Mouse (Mus musculus): ENCODE measurements at regions not wholly inside any gene's neighbourhood (a gene's known extent, or its start where the extent isn't known, plus 50 kb on each side); places are given as distances from the start of the nearest gene placed in this dataset.
"Not testable (repeated sequence)": the region's sequence is repeated elsewhere in the genome, so short reads cannot be mapped to it uniquely, and the experiment has no call there.

GRCm38 (mm10) chr13:97356923-97357807 is 116.3 kb downstream of the Enc1 start:
- Histone ChIP-seq H3K9ac (ENCODE audit: low read depth, low read length) (no peak overlapping the region), H3K36me3 (ENCODE audit: control insufficient read depth, insufficient read depth, low read length) (no peaks in the 10 kb centered on the region), H3K9me3 (ENCODE audit: control insufficient read depth, low read length) (no peaks in the 10 kb centered on the region), H3K4me1 (ENCODE audit: control insufficient read depth, insufficient read depth, low read length) (no peaks in the 10 kb centered on the region), H3K4me2 (ENCODE audit: low read depth, low read length) (no peak overlapping the region), H3K4me3 (ENCODE audit: low read depth, low read length) (no peak overlapping the region), H3K27me3 (replicated peaks; ENCODE audit: control insufficient read depth, insufficient read depth, low read length) (no peaks in the 10 kb centered on the region), H3K27ac (replicated peaks; ENCODE audit: low read depth, low read length) (no peak overlapping the region)
- DNase-seq (ENCODE audit: low spot score) (no peak), ATAC-seq (ENCODE audit: low read depth) (peak; percentile 12; the same call in 1 of the 2 replicates)
- WGBS = 48% methylated on average over 13 of the region's 13 CpGs

DNA sequence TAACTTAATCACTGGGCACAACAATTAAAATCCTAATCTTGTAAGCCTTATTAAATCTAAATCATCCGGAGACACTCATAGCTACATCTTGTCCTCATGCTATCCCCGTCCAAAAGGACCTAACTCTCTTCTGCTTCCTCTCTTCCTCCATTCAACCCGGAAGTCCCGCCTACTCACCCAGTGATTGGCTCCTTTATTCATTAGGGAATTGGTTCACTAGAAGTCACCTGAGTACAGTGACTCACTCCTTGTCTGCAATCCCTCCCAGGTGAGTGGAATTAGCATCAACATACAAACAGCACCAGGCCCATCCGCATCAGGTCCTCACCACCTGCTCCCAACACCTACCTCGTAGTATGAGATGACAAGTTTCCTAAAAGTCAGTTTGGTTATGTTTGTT is 114.5 kb downstream of the Enc1 start:
- H3K4me3 ChIP-seq (ENCODE audit: low read depth, low read length); H3K9ac ChIP-seq (ENCODE audit: low read depth, low read length); H3K27ac ChIP-seq (replicated peaks; ENCODE audit: low read depth, low read length); H3K9me3 ChIP-seq (ENCODE audit: control insufficient read depth, low read length); H3K4me1 ChIP-seq (ENCODE audit: control insufficient read depth, insufficient read depth, low read length); H3K27me3 ChIP-seq (replicated peaks; ENCODE audit: control insufficient read depth, insufficient read depth, low read length); H3K36me3 ChIP-seq (ENCODE audit: control insufficient read depth, insufficient read depth, low read length); DNase-seq (ENCODE audit: low spot score); H3K4me2 ChIP-seq (ENCODE audit: low read depth, low read length); ATAC-seq (ENCODE audit: low read depth): not testable (repeated sequence)
- 95% methylated on average over 6 of the region's 6 CpGs for WGBS

GRCm38 (mm10) chr13:97347696-97348095 is 106.8 kb downstream of the Enc1 start:
- no peaks in the 10 kb centered on the region for H3K4me1 ChIP-seq (ENCODE audit: control insufficient read depth, insufficient read depth, low read length)
- H3K4me2 ChIP-seq (ENCODE audit: low read depth, low read length) = no peak overlapping the region
- H3K4me3 ChIP-seq (ENCODE audit: low read depth, low read length) = no peak overlapping the region
- WGBS = 64% methylated on average over 7 of the region's 7 CpGs
- DNase-seq (ENCODE audit: low spot score) (peak; percentile 49), ATAC-seq (ENCODE audit: low read depth) (no peak)
- H3K36me3 ChIP-seq (ENCODE audit: control insufficient read depth, insufficient read depth, low read length) = no peaks in the 10 kb centered on the region
- H3K27ac ChIP-seq (replicated peaks; ENCODE audit: low read depth, low read length) = no peak overlapping the region
- no peak overlapping the region for H3K9ac ChIP-seq (ENCODE audit: low read depth, low read length)
- H3K9me3 ChIP-seq (ENCODE audit: control insufficient read depth, low read length) = 0 out of 2 replicates have a peak, but pooled peaks cover 5% of the 10 kb centered on the region
- H3K27me3 ChIP-seq (replicated peaks; ENCODE audit: control insufficient read depth, insufficient read depth, low read length) = no peaks in the 10 kb centered on the region

GRCm38 (mm10) chr13:97341218-97341889 is 100.4 kb downstream of the Enc1 start:
- Histone ChIP-seq H3K9ac (ENCODE audit: low read depth, low read length) (no peak overlapping the region), H3K27ac (replicated peaks; ENCODE audit: low read depth, low read length) (no peak overlapping the region), H3K9me3 (ENCODE audit: control insufficient read depth, low read length) (0 out of 2 replicates have a peak, but pooled peaks cover 5% of the 10 kb centered on the region), H3K36me3 (ENCODE audit: control insufficient read depth, insufficient read depth, low read length) (no peaks in the 10 kb centered on the region), H3K4me1 (ENCODE audit: control insufficient read depth, insufficient read depth, low read length) (peaks cover 4% of the 10 kb centered on the region; the same call in 1 of the 2 replicates), H3K4me2 (ENCODE audit: low read depth, low read length) (no peak overlapping the region), H3K27me3 (replicated peaks; ENCODE audit: control insufficient read depth, insufficient read depth, low read length) (no peaks in the 10 kb centered on the region; the same call in 1 of the 2 replicates), H3K4me3 (ENCODE audit: low read depth, low read length) (no peak overlapping the region)
- ATAC-seq (ENCODE audit: low read depth) (0 out of 2 replicates have a peak, but pooled peaks have one; percentile 30), DNase-seq (ENCODE audit: low spot score) (peak; percentile 56)
- WGBS = 48% methylated on average over 7 of the region's 7 CpGs

DNA sequence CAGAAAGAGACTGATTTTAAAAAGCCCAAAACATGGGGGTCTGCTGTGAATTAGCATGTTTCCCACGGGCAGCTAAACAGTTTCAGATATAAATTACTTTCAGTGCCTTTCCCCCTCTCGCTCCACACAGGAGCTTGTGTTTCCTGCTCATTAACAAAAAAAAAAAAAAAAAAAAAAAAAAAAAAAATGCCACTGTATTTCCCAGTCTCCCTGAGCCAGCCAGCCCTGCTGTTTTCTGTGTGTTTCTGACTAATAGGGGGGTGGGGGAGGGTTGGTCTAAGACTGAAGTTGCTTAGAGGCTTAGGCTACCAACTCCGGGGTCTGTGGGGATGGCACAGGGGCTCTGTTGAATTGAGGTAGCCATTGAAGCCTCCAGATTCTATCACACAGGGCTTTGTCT is 97.0 kb downstream of the Enc1 start:
- 3% methylated on average over 3 of the region's 3 CpGs for WGBS
- H3K36me3 ChIP-seq (ENCODE audit: control insufficient read depth, insufficient read depth, low read length) = no peaks in the 10 kb centered on the region
- no peak overlapping the region for H3K27ac ChIP-seq (replicated peaks; ENCODE audit: low read depth, low read length)
- ATAC-seq (ENCODE audit: low read depth) (0 out of 2 replicates have a peak, but pooled peaks have one; percentile 7), DNase-seq (ENCODE audit: low spot score) (peak; percentile 74)
- H3K4me3 ChIP-seq (ENCODE audit: low read depth, low read length) = no peak overlapping the region
- H3K27me3 ChIP-seq (replicated peaks; ENCODE audit: control insufficient read depth, insufficient read depth, low read length) = no peaks in the 10 kb centered on the region; the same call in 1 of the 2 replicates
- H3K9ac ChIP-seq (ENCODE audit: low read depth, low read length) = no peak overlapping the region
- H3K4me2 ChIP-seq (ENCODE audit: low read depth, low read length) = no peak overlapping the region
- H3K9me3 ChIP-seq (ENCODE audit: control insufficient read depth, low read length) = no peaks in the 10 kb centered on the region
- H3K4me1 ChIP-seq (ENCODE audit: control insufficient read depth, insufficient read depth, low read length) = peaks cover 4% of the 10 kb centered on the region; the same call in 1 of the 2 replicates

GRCm38 (mm10) chr13:97337296-97337731 is 96.4 kb downstream of the Enc1 start:
- Histone ChIP-seq H3K4me3 (ENCODE audit: low read depth, low read length) (no peak overlapping the region), H3K4me1 (ENCODE audit: control insufficient read depth, insufficient read depth, low read length) (peaks cover 4% of the 10 kb centered on the region; the same call in 1 of the 2 replicates), H3K4me2 (ENCODE audit: low read depth, low read length) (no peak overlapping the region), H3K36me3 (ENCODE audit: control insufficient read depth, insufficient read depth, low read length) (no peaks in the 10 kb centered on the region), H3K9ac (ENCODE audit: low read depth, low read length) (no peak overlapping the region), H3K27ac (replicated peaks; ENCODE audit: low read depth, low read length) (no peak overlapping the region), H3K27me3 (replicated peaks; ENCODE audit: control insufficient read depth, insufficient read depth, low read length) (no peaks in the 10 kb centered on the region; the same call in 1 of the 2 replicates), H3K9me3 (ENCODE audit: control insufficient read depth, low read length) (no peaks in the 10 kb centered on the region)
- ATAC-seq (ENCODE audit: low read depth) (no peak), DNase-seq (ENCODE audit: low spot score) (peak; percentile 52)
- WGBS = 40% methylated on average over 10 of the region's 10 CpGs

DNA sequence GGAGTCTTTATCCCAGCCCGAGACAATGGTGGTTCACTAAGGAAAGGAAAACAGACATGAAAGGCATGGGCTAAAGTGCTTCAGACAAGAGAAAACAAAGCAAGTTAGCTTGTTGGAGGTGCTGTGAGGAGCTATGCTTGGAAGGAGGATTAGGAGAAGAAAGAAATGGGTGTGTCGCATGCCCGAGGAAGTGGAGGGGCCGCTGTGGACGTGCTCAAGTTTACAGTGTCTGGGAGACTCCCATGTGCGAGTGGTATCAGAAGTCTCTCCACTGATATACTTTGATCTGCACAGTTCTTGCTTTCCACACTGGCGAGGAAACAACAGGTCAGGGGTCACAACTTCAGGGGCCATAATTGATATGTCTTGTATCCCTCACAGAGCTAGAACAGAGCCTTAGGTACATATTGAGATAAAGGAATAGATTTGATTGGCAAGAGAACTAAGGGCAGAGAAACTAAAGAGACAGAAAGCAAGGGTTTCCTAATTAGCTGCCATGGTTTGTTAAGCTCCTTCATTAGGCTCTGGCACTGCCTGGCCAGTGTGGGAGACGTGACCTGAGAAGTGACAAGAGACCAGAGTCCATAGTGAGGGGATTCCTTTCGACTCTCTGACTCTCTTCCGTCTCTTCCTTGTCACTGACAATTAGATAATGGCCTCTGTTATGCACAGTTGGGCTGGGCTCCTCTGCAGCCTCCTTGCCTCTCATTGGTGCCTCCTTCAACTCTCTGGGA is 93.1 kb downstream of the Enc1 start:
- Histone ChIP-seq H3K27me3 (replicated peaks; ENCODE audit: control insufficient read depth, insufficient read depth, low read length) (no peaks in the 10 kb centered on the region), H3K36me3 (ENCODE audit: control insufficient read depth, insufficient read depth, low read length) (no peaks in the 10 kb centered on the region), H3K4me3 (ENCODE audit: low read depth, low read length) (no peak overlapping the region), H3K9ac (ENCODE audit: low read depth, low read length) (no peak overlapping the region), H3K27ac (replicated peaks; ENCODE audit: low read depth, low read length) (no peak overlapping the region), H3K9me3 (ENCODE audit: control insufficient read depth, low read length) (no peaks in the 10 kb centered on the region), H3K4me1 (ENCODE audit: control insufficient read depth, insufficient read depth, low read length) (no peaks in the 10 kb centered on the region), H3K4me2 (ENCODE audit: low read depth, low read length) (no peak overlapping the region)
- peak; percentile 76; the same call in 1 of the 2 replicates for ATAC-seq (ENCODE audit: low read depth)
- peak; percentile 36 for DNase-seq (ENCODE audit: low spot score)
- 28% methylated on average over 10 of the region's 10 CpGs for WGBS

DNA sequence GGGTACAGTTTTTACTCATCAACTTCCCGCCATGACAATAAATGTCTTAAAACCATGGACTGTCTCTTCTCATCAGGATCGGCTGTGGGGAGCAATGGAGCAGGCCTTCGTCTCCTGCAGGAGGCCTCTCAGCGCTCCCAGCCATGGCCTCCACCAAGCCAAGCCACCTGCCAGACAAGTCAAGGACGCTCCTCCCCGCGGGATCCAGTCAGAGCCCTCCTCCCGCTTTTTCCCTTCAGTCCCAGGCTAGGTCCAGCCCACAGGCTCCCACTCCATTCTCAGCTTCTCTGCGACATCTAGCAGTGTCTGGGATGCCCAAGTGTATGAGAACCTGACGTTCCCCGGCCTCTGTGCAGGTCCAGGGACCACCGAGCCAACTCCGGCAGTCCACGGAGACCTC is 90.2 kb downstream of the Enc1 start:
- no peak for DNase-seq (ENCODE audit: low spot score)
- no peaks in the 10 kb centered on the region for H3K9me3 ChIP-seq (ENCODE audit: control insufficient read depth, low read length)
- WGBS = 91% methylated on average over 14 of the region's 14 CpGs
- H3K4me1 ChIP-seq (ENCODE audit: control insufficient read depth, insufficient read depth, low read length) = no peaks in the 10 kb centered on the region
- H3K36me3 ChIP-seq (ENCODE audit: control insufficient read depth, insufficient read depth, low read length) = no peaks in the 10 kb centered on the region
- no peak overlapping the region for H3K4me3 ChIP-seq (ENCODE audit: low read depth, low read length)
- no peak for ATAC-seq (ENCODE audit: low read depth)
- no peak overlapping the region for H3K9ac ChIP-seq (ENCODE audit: low read depth, low read length)
- H3K27me3 ChIP-seq (replicated peaks; ENCODE audit: control insufficient read depth, insufficient read depth, low read length) = no peaks in the 10 kb centered on the region
- H3K4me2 ChIP-seq (ENCODE audit: low read depth, low read length) = no peak overlapping the region
- H3K27ac ChIP-seq (replicated peaks; ENCODE audit: low read depth, low read length) = no peak overlapping the region

All from embryonic facial prominence, embryonic 14.5 days (tissue).